ENCODE assay signal across 21 mouse cellular contexts in the genomic region with DNA sequence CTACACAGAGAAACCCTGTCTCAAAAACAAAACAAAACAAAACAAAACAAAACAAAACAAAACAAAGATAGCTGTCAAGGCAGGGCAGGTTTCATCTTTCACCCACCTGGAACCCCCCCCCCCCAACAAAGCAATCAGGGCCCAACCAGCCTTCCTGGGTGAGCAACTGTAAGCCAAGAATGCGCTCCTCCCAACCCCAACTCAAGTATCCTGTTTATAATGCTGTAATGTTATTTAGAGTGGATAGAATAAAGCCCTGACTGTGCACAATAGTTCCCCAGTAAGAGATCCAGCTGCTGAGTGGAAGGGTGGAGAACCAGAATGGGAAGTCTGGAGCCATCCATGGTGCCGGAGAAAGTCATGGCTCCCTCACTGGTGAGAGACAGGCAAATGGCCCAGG.
"Had no signal": no experiment of that assay in that cellular context is flagged by ENCODE, and none has a peak within 500 bp of the region (broad histone marks: within the 10 kb centered on the region; RNA-seq: fewer than 3 reads in every experiment).

No protein-coding gene starts in this region.

- H3K9ac ChIP-seq: limb, embryonic 13.5 days; liver, embryonic 12.5 days; liver, embryonic 15.5 days; lung, embryonic 15.5 days; midbrain, embryonic 15.5 days; neural tube, embryonic 12.5 days; neural tube, embryonic 15.5 days; stomach, embryonic 15.5 days had no signal

- H3K27ac ChIP-seq: kidney, postnatal 0 days; limb, embryonic 13.5 days; liver, embryonic 12.5 days; liver, embryonic 15.5 days; lung, embryonic 15.5 days; midbrain, embryonic 15.5 days; neural tube, embryonic 12.5 days; neural tube, embryonic 15.5 days; stomach, embryonic 15.5 days had no signal

- H3K27me3 ChIP-seq: limb, embryonic 13.5 days; liver, embryonic 12.5 days; liver, embryonic 15.5 days; lung, embryonic 15.5 days; megakaryocyte, embryonic 14.5 days; midbrain, embryonic 15.5 days; neural tube, embryonic 12.5 days; neural tube, embryonic 15.5 days; stomach, embryonic 15.5 days had no signal

- H3K36me3 ChIP-seq: lung, embryonic 15.5 days; midbrain, embryonic 15.5 days; neural tube, embryonic 12.5 days; neural tube, embryonic 15.5 days; stomach, embryonic 15.5 days had no signal

- H3K9me3 ChIP-seq: limb, embryonic 13.5 days; liver, embryonic 12.5 days; liver, embryonic 15.5 days; lung, embryonic 15.5 days; megakaryocyte, embryonic 14.5 days; midbrain, embryonic 15.5 days; neural tube, embryonic 12.5 days; neural tube, embryonic 15.5 days; stomach, embryonic 15.5 days had no signal

- H3K4me2 ChIP-seq: limb, embryonic 13.5 days; liver, embryonic 12.5 days; liver, embryonic 15.5 days; lung, embryonic 15.5 days; midbrain, embryonic 11.5 days; midbrain, embryonic 15.5 days; neural tube, embryonic 12.5 days; neural tube, embryonic 15.5 days; stomach, embryonic 15.5 days had no signal

- ATAC-seq: liver, embryonic 12.5 days; midbrain, embryonic 15.5 days had no signal

- DNase-seq: kidney, postnatal 25 days; left cerebral cortex, postnatal 4 days; liver; lung, adult 18-20 months; lung, postnatal 10 days; lung, postnatal 36 days; right cerebral cortex, adult 18-20 months; right cerebral cortex, postnatal 14 days; spleen, adult 18-20 months; thymus, postnatal 25 days had no signal

- H3K4me3 ChIP-seq: limb, embryonic 13.5 days; liver, embryonic 12.5 days; liver, embryonic 15.5 days; lung, embryonic 15.5 days; megakaryocyte, embryonic 14.5 days; midbrain, embryonic 15.5 days; neural tube, embryonic 12.5 days; neural tube, embryonic 15.5 days; stomach, embryonic 15.5 days had no signal
